28 mouse cellular contexts compared by ENCODE assay signal in genomic region chr10:3928008-3928545, GRCm38 (mm10).
"Had no signal": no experiment of that assay in that cellular context is flagged by ENCODE, and none has a peak within 500 bp of the region (broad histone marks: within the 10 kb centered on the region; RNA-seq: fewer than 3 reads in every experiment).

No protein-coding gene starts in this region.

- H3K9ac ChIP-seq: heart, embryonic 13.5 days; heart, embryonic 15.5 days; hindbrain, embryonic 13.5 days; hindbrain, embryonic 15.5 days; kidney, embryonic 15.5 days; limb, embryonic 12.5 days; liver, embryonic 13.5 days; liver, embryonic 15.5 days; liver, postnatal 0 days had no signal

- H3K27me3 ChIP-seq: heart, embryonic 13.5 days; heart, embryonic 15.5 days; hindbrain, embryonic 13.5 days; hindbrain, embryonic 15.5 days; kidney, embryonic 15.5 days; limb, embryonic 12.5 days; liver, embryonic 13.5 days; liver, embryonic 15.5 days had no signal

- H3K4me2 ChIP-seq: heart, embryonic 13.5 days; heart, embryonic 15.5 days; hindbrain, embryonic 13.5 days; hindbrain, embryonic 15.5 days; kidney, embryonic 15.5 days; limb, embryonic 12.5 days; liver, embryonic 11.5 days; liver, embryonic 13.5 days; liver, embryonic 15.5 days had no signal

- H3K36me3 ChIP-seq: heart, embryonic 10.5 days; heart, embryonic 15.5 days; hindbrain, embryonic 13.5 days; hindbrain, embryonic 15.5 days; limb, embryonic 10.5 days; liver, embryonic 13.5 days; liver, embryonic 15.5 days had no signal

- H3K27ac ChIP-seq: gastrocnemius, adult 2 months; heart, embryonic 10.5 days; heart, embryonic 13.5 days; heart, embryonic 15.5 days; hindbrain, embryonic 13.5 days; hindbrain, embryonic 15.5 days; hindbrain, postnatal 0 days; kidney, embryonic 15.5 days; kidney, postnatal 0 days; left cerebral cortex, adult 2 months; limb, embryonic 10.5 days; limb, embryonic 12.5 days; liver, embryonic 13.5 days; liver, embryonic 15.5 days had no signal

- ATAC-seq: hindbrain, postnatal 0 days; intestine, embryonic 16.5 days; liver, postnatal 0 days had no signal

- DNase-seq: gastrocnemius, adult 2 months; gastrocnemius, postnatal 10 days; gastrocnemius, postnatal 25 days; heart, adult 18-20 months; heart, postnatal 14 days; heart, postnatal 36 days; kidney, adult 11 months; kidney, adult 2 months; kidney, adult 9 months; kidney, postnatal 14 days; kidney, postnatal 36 days; liver; liver, embryonic 13.5 days; liver, postnatal 0 days had no signal

- H3K9me3 ChIP-seq: heart, embryonic 10.5 days; heart, embryonic 13.5 days; heart, embryonic 15.5 days; hindbrain, embryonic 13.5 days; hindbrain, embryonic 15.5 days; kidney, embryonic 15.5 days; limb, embryonic 10.5 days; limb, embryonic 12.5 days; liver, embryonic 13.5 days; liver, embryonic 15.5 days had no signal

- H3K4me1 ChIP-seq: heart, embryonic 10.5 days; heart, embryonic 13.5 days; heart, embryonic 15.5 days; hindbrain, embryonic 13.5 days; hindbrain, embryonic 15.5 days; kidney, embryonic 15.5 days; limb, embryonic 12.5 days; liver, embryonic 13.5 days; liver, embryonic 15.5 days had no signal

- H3K4me3 ChIP-seq: gastrocnemius, adult 2 months; heart, embryonic 10.5 days; heart, embryonic 13.5 days; heart, embryonic 15.5 days; hindbrain, embryonic 13.5 days; hindbrain, embryonic 15.5 days; kidney, embryonic 15.5 days; left cerebral cortex, adult 2 months; limb, embryonic 10.5 days; limb, embryonic 12.5 days; liver, embryonic 13.5 days; liver, embryonic 15.5 days had no signal
